9 mouse cellular contexts compared by ENCODE assay signal in the genomic region with DNA sequence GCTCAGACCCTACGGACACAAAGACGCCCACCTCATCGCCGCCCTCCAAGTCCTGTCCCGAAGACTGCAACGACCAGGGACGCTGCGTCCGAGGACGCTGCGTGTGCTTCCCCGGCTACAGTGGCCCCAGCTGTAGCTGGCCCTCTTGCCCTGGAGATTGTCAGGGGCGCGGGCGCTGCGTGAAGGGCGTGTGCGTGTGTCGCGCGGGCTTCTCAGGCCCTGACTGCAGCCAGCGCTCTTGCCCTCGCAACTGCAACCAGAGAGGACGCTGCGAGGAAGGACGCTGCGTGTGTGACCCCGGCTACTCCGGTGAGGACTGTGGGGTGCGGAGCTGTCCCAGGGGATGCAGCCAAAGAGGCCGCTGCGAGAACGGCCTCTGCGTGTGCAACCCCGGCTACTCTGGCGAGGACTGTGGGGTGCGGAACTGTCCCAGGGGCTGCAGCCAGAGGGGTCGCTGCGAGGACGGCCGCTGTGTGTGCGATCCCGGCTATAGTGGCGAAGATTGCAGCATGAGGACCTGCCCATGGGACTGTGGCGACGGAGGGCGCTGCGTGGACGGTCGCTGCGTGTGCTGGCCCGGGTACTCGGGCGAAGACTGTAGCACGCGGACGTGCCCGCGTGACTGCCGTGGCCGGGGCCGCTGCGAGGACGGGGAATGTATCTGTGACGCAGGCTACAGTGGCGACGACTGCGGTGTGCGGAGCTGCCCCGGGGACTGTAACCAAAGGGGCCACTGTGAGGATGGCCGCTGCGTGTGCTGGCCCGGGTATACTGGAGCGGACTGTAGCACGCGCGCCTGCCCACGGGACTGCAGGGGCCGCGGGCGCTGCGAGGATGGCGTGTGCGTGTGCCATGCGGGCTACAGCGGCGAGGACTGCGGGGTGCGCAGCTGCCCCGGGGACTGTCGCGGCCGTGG. TPM values are rescaled to one million over a fixed set of nuclear protein-coding genes. Genes with fewer than 3 reads are reported as not detected.
A peak's percentile ranks its signal among the peaks of the same experiment; 100 is the strongest.
DNase-seq lines count a peak whose midpoint lies in the region; ATAC-seq and TF ChIP-seq lines count a peak whose summit lies in the region.
"Had no signal": no experiment of that assay in that cellular context is flagged by ENCODE, and none has a peak within 500 bp of the region (broad histone marks: within the 10 kb centered on the region; RNA-seq: fewer than 3 reads in every experiment).

No protein-coding gene starts in this region.

- peak; percentile 46 for TF ChIP-seq CTCF in stomach, postnatal 0 days (IDR thresholded peaks at IDR 0.05; ENCODE audit: low read depth)

- no peak for TF ChIP-seq EP300 in stomach, postnatal 0 days (optimal IDR thresholded peaks at IDR 0.05)

- no peak for ATAC-seq in megakaryocyte, adult 5-6 weeks (ENCODE audit: poor library complexity, severe bottlenecking)
- ATAC-seq in forebrain, embryonic 14.5 days = peak; percentile 42; the same call in 1 of the 2 replicates
- no peak for ATAC-seq in liver, embryonic 15.5 days (ENCODE audit: insufficient read depth)
- ATAC-seq in stomach, postnatal 0 days (ENCODE audit: low FRiP score, low TSS enrichment) = peak; percentile 1; the same call in 1 of the 2 replicates

- H3K4me1 ChIP-seq in megakaryocyte, embryonic 14.5 days = peaks cover 19% of the 10 kb centered on the region; the same call in 1 of the 2 replicates
- H3K4me1 ChIP-seq in forebrain, embryonic 14.5 days (ENCODE audit: control insufficient read depth, insufficient read depth, low read length) = 0 out of 2 replicates have a peak, but pooled peaks cover 2% of the 10 kb centered on the region
- peaks cover 5% of the 10 kb centered on the region; the same call in 1 of the 2 replicates for H3K4me1 ChIP-seq in liver, embryonic 15.5 days (replicated peaks)
- H3K4me1 ChIP-seq in stomach, postnatal 0 days (replicated peaks; ENCODE audit: control insufficient read depth, insufficient read depth) = peaks cover 3% of the 10 kb centered on the region; the same call in 1 of the 2 replicates

- H3K27ac ChIP-seq in forebrain, embryonic 14.5 days (ENCODE audit: low read depth, low read length) = no peak overlapping the region
- no peak overlapping the region for H3K27ac ChIP-seq in liver, embryonic 15.5 days (replicated peaks)
- H3K27ac ChIP-seq in stomach, postnatal 0 days (replicated peaks) = no peak overlapping the region

- peaks cover 22% of the 10 kb centered on the region for H3K9me3 ChIP-seq in megakaryocyte, embryonic 14.5 days
- H3K9me3 ChIP-seq in forebrain, embryonic 14.5 days (replicated peaks; ENCODE audit: control insufficient read depth, low read length) = no peaks in the 10 kb centered on the region
- H3K9me3 ChIP-seq in liver, embryonic 15.5 days (replicated peaks) = no peaks in the 10 kb centered on the region
- H3K9me3 ChIP-seq in stomach, postnatal 0 days (ENCODE audit: control insufficient read depth, low read length) = no peaks in the 10 kb centered on the region

- H3K27me3 ChIP-seq in megakaryocyte, embryonic 14.5 days (replicated peaks) = peaks cover 80% of the 10 kb centered on the region
- H3K27me3 ChIP-seq in forebrain, embryonic 14.5 days (replicated peaks; ENCODE audit: control insufficient read depth, insufficient read depth, low read length) = peaks cover 42% of the 10 kb centered on the region
- peaks cover 69% of the 10 kb centered on the region for H3K27me3 ChIP-seq in liver, embryonic 15.5 days
- H3K27me3 ChIP-seq in stomach, postnatal 0 days (ENCODE audit: control insufficient read depth, insufficient read depth, low read length) = peaks cover 9% of the 10 kb centered on the region; the same call in 1 of the 2 replicates

- no peaks in the 10 kb centered on the region for H3K36me3 ChIP-seq in megakaryocyte, embryonic 14.5 days (replicated peaks; ENCODE audit: low read length)
- H3K36me3 ChIP-seq in forebrain, embryonic 14.5 days (ENCODE audit: control insufficient read depth, insufficient read depth, low read length) = no peaks in the 10 kb centered on the region
- H3K36me3 ChIP-seq in liver, embryonic 15.5 days (replicated peaks) = no peaks in the 10 kb centered on the region
- no peaks in the 10 kb centered on the region for H3K36me3 ChIP-seq in stomach, postnatal 0 days (ENCODE audit: control insufficient read depth, insufficient read depth, low read length)

- 12% methylated on average over 93 of the region's 93 CpGs for WGBS in forebrain, embryonic 14.5 days
- 14% methylated on average over 93 of the region's 93 CpGs for WGBS in liver, embryonic 15.5 days (ENCODE audit: insufficient replicate concordance)
- 20% methylated on average over 89 of the region's 93 CpGs for WGBS in stomach, postnatal 0 days

- peak overlapping the region; percentile 56 for H3K4me3 ChIP-seq in megakaryocyte, embryonic 14.5 days (replicated peaks)
- H3K4me3 ChIP-seq in forebrain, embryonic 14.5 days (ENCODE audit: low read depth, low read length) = peak overlapping the region; percentile 28
- no peak overlapping the region for H3K4me3 ChIP-seq in liver, embryonic 15.5 days (replicated peaks)
- 0 out of 2 replicates have a peak overlapping the region, but pooled peaks have one; percentile 4 for H3K4me3 ChIP-seq in stomach, postnatal 0 days (ENCODE audit: low read depth, low read length)

- peak overlapping the region; percentile 45 for H3K9ac ChIP-seq in forebrain, embryonic 14.5 days (ENCODE audit: low read length)
- H3K9ac ChIP-seq in liver, embryonic 15.5 days = no peak overlapping the region
- H3K9ac ChIP-seq in stomach, postnatal 0 days (ENCODE audit: low read length) = peak overlapping the region; percentile 27

- peak overlapping the region; percentile 54 for H3K4me2 ChIP-seq in forebrain, embryonic 14.5 days (ENCODE audit: low read length)
- peak overlapping the region; percentile 25; the same call in 1 of the 2 replicates for H3K4me2 ChIP-seq in liver, embryonic 15.5 days
- peak overlapping the region; percentile 37 for H3K4me2 ChIP-seq in stomach, postnatal 0 days (replicated peaks; ENCODE audit: low read depth)

- DNase-seq in forebrain, embryonic 14.5 days (ENCODE audit: low spot score) = no peak
- no peak for DNase-seq in stomach, postnatal 0 days (ENCODE audit: low spot score)
- no peak for DNase-seq in frontal cortex, postnatal 14 days (ENCODE audit: low spot score in 2 of 2)
- DNase-seq in thymus, postnatal 36 days = no peak
- DNase-seq: left cerebral cortex, postnatal 4 days; thymus, adult 18-20 months had no signal

RNA-seq across cellular contexts. Expression of gene Tnxb, which starts 1.1 kb away (rescaled TPM):
- polyA plus RNA-seq in megakaryocyte, embryonic 14.5 days (2012; ENCODE audit: insufficient read depth, low replicate concordance) = 0.03 TPM in 1 of 2 replicates, not detected in the other
- 0.02 and 0.04 TPM in 2 replicates for total RNA-seq in megakaryocyte, adult 5-6 weeks (2015)
- total RNA-seq in megakaryocyte, adult 5-6 weeks (2017) = under 0.01 and 0.08 TPM in 2 replicates
- polyA plus RNA-seq in forebrain, embryonic 14.5 days (2014; fragmentation: Nextera tagmentation; extraction: Ambion mirVana) = 0.04 and 0.10 TPM in 2 replicates
- 0.17 and 0.20 TPM in 2 replicates for polyA plus RNA-seq in liver, embryonic 15.5 days (2015; fragmentation: Nextera tagmentation; extraction: Ambion mirVana)
- polyA plus RNA-seq in stomach, postnatal 0 days (2015; fragmentation: Nextera tagmentation; extraction: Ambion mirVana) = 1.9 and 2.4 TPM in 2 replicates

RNA-seq across cellular contexts. Expression of gene Atf6b, which starts 24.5 kb away (rescaled TPM):
- polyA plus RNA-seq in megakaryocyte, embryonic 14.5 days (2012; ENCODE audit: insufficient read depth, low replicate concordance) = 192 and 427 TPM in 2 replicates
- 31.9 and 32.4 TPM in 2 replicates for total RNA-seq in megakaryocyte, adult 5-6 weeks (2015)
- total RNA-seq in megakaryocyte, adult 5-6 weeks (2017) = 25.4 and 32.2 TPM in 2 replicates
- 75.0 and 90.9 TPM in 2 replicates for polyA plus RNA-seq in forebrain, embryonic 14.5 days (2014; fragmentation: Nextera tagmentation; extraction: Ambion mirVana)
- 19.9 and 21.2 TPM in 2 replicates for polyA plus RNA-seq in liver, embryonic 15.5 days (2015; fragmentation: Nextera tagmentation; extraction: Ambion mirVana)
- polyA plus RNA-seq in stomach, postnatal 0 days (2015; fragmentation: Nextera tagmentation; extraction: Ambion mirVana) = 35.4 and 39.3 TPM in 2 replicates

RNA-seq across cellular contexts. Expression of gene Fkbpl, which starts 26.8 kb away (rescaled TPM):
- polyA plus RNA-seq in megakaryocyte, embryonic 14.5 days (2012; ENCODE audit: insufficient read depth, low replicate concordance) = 6.1 and 22.5 TPM in 2 replicates
- 4.0 and 4.2 TPM in 2 replicates for total RNA-seq in megakaryocyte, adult 5-6 weeks (2015)
- total RNA-seq in megakaryocyte, adult 5-6 weeks (2017) = 40.5 and 41.6 TPM in 2 replicates
- polyA plus RNA-seq in forebrain, embryonic 14.5 days (2014; fragmentation: Nextera tagmentation; extraction: Ambion mirVana) = 12.6 and 14.9 TPM in 2 replicates
- 4.0 and 5.0 TPM in 2 replicates for polyA plus RNA-seq in liver, embryonic 15.5 days (2015; fragmentation: Nextera tagmentation; extraction: Ambion mirVana)
- 12.4 and 12.8 TPM in 2 replicates for polyA plus RNA-seq in stomach, postnatal 0 days (2015; fragmentation: Nextera tagmentation; extraction: Ambion mirVana)

RNA-seq across cellular contexts. Expression of gene Prrt1, which starts 42.1 kb away (rescaled TPM):
- polyA plus RNA-seq in megakaryocyte, embryonic 14.5 days (2012; ENCODE audit: insufficient read depth, low replicate concordance) = not detected in 2 replicates
- 0.22 and 0.73 TPM in 2 replicates for total RNA-seq in megakaryocyte, adult 5-6 weeks (2015)
- total RNA-seq in megakaryocyte, adult 5-6 weeks (2017) = 0.22 TPM in 1 of 2 replicates, not detected in the other
- 5.0 and 5.5 TPM in 2 replicates for polyA plus RNA-seq in forebrain, embryonic 14.5 days (2014; fragmentation: Nextera tagmentation; extraction: Ambion mirVana)
- polyA plus RNA-seq in liver, embryonic 15.5 days (2015; fragmentation: Nextera tagmentation; extraction: Ambion mirVana) = not detected in 2 replicates
- 0.44 and 0.67 TPM in 2 replicates for polyA plus RNA-seq in stomach, postnatal 0 days (2015; fragmentation: Nextera tagmentation; extraction: Ambion mirVana)

RNA-seq across cellular contexts. Expression of gene Ppt2, which starts 43.1 kb away (rescaled TPM):
- polyA plus RNA-seq in megakaryocyte, embryonic 14.5 days (2012; ENCODE audit: insufficient read depth, low replicate concordance) = 40.9 and 74.9 TPM in 2 replicates
- 37.0 and 41.4 TPM in 2 replicates for total RNA-seq in megakaryocyte, adult 5-6 weeks (2015)
- 25.6 and 26.8 TPM in 2 replicates for total RNA-seq in megakaryocyte, adult 5-6 weeks (2017)
- polyA plus RNA-seq in forebrain, embryonic 14.5 days (2014; fragmentation: Nextera tagmentation; extraction: Ambion mirVana) = 23.8 and 24.6 TPM in 2 replicates
- 10.7 and 10.8 TPM in 2 replicates for polyA plus RNA-seq in liver, embryonic 15.5 days (2015; fragmentation: Nextera tagmentation; extraction: Ambion mirVana)
- polyA plus RNA-seq in stomach, postnatal 0 days (2015; fragmentation: Nextera tagmentation; extraction: Ambion mirVana) = 16.5 and 18.7 TPM in 2 replicates

Comparison
In these comparisons a context has a peak if more than half of its experiments do, and no peak if none do; other contexts are left out.
1. ATAC-seq: peak in forebrain, embryonic 14.5 days (single experiment) and stomach, postnatal 0 days (single experiment); none in megakaryocyte, adult 5-6 weeks (single experiment) and liver, embryonic 15.5 days (single experiment).
2. Peak in every context shown above with its lines, with median percentiles within 50 percentile points of each other: H3K4me2 ChIP-seq.